Mouse (Mus musculus): ENCODE results near the gene Atp6v0e2. TPM values are rescaled to one million over a fixed set of nuclear protein-coding genes. Genes with fewer than 3 reads are reported as not detected.

Atp6v0e2 gene
- total and polyA plus RNA-seq, 3 experiments: not detected

DNA sequence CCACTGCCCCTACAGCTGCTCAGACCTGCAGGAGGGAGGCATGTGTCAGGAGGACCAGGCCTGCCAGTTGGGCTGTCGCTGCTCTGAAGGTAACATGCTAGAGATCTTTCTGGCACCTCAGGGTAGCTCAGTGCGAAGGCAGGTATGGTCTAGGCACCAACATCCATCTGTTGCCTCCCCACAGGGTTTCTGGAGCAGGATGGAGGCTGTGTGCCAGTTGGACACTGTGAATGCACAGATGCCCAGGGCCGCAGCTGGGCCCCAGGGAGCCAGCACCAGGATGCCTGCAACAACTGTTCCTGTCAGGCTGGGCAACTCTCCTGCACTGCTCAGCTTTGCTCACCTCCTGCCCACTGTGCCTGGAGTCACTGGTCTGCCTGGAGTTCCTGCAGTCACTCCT, 47.7 kb upstream of the Atp6v0e2 start:
- H3K4me1 ChIP-seq (ENCODE audit: control insufficient read depth in 1 of 2, insufficient read depth in 2 of 2, low read length in 2 of 2): no peaks in the 10 kb centered on the region
- H3K36me3 ChIP-seq (ENCODE audit: control insufficient read depth in 1 of 2, insufficient read depth in 2 of 2, low read length in 2 of 2): no peaks in the 10 kb centered on the region
- H3K27me3 ChIP-seq (ENCODE audit: control insufficient read depth in 1 of 2, insufficient read depth in 2 of 2, low read length in 2 of 2): no peaks in the 10 kb centered on the region
- no peaks in the 10 kb centered on the region for H3K79me2 ChIP-seq (ENCODE audit: control insufficient read depth, insufficient read depth, low read length, poor library complexity)
- no peak overlapping the region for H3K9ac ChIP-seq (ENCODE audit: control insufficient read depth, low read depth, low read length, poor library complexity, severe bottlenecking)
- DNase-seq (ENCODE audit: low read depth, low spot score): no peak
- no peak overlapping the region for H3K27ac ChIP-seq (ENCODE audit: control insufficient read depth, low read depth, low read length)
- no peak overlapping the region for H3K4me3 ChIP-seq (ENCODE audit: control insufficient read depth in 1 of 2, insufficient read depth in 1 of 2, low read depth in 2 of 2, low read length in 2 of 2)
- no peaks in the 10 kb centered on the region for H3K9me3 ChIP-seq (replicated peaks; ENCODE audit: insufficient read depth, low read length)
- TF ChIP-seq TAL1 (IDR thresholded peaks at IDR 0.05; ENCODE audit: low read length) (no peak), KAT2A (conservative IDR thresholded peaks at IDR 0.05; ENCODE audit: low read depth, low read length) (no peak), POLR2A (IDR thresholded peaks at IDR 0.05; ENCODE audit: control insufficient read depth in 1 of 2, insufficient read depth in 1 of 2, low read depth in 1 of 2, low read length in 2 of 2, poor library complexity in 1 of 2) (no peak), MAX (IDR thresholded peaks at IDR 0.05; ENCODE audit: low read length) (no peak), RCOR1 (IDR thresholded peaks at IDR 0.05; ENCODE audit: low read depth, low read length) (no peak), ZMIZ1 (IDR thresholded peaks at IDR 0.05; ENCODE audit: low read depth, low read length) (no peak)

DNA sequence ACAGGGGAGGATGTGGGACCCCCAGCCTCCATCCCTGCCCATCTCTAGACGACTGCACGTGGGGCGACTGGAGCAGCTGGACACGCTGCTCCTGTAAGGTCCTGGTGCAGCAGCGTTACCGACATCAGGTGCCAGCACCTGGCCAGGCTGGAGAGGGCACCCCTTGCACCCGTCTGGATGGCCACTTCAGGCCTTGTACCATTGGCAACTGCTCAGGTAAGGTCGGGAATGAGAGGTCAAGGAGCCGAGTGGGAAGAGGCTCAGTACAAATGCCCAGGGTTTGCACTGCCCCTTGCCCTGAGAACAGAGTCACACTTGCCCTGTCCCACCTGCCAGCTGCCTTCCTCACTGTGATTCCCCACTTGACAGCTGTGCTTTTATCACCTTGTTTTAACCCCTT, 46.1 kb upstream of the Atp6v0e2 start:
- H3K9me3 ChIP-seq (replicated peaks; ENCODE audit: insufficient read depth, low read length): no peaks in the 10 kb centered on the region
- H3K4me3 ChIP-seq (ENCODE audit: control insufficient read depth in 1 of 2, insufficient read depth in 1 of 2, low read depth in 2 of 2, low read length in 2 of 2): no peak overlapping the region
- no peaks in the 10 kb centered on the region for H3K36me3 ChIP-seq (ENCODE audit: control insufficient read depth in 1 of 2, insufficient read depth in 2 of 2, low read length in 2 of 2)
- no peaks in the 10 kb centered on the region for H3K27me3 ChIP-seq (ENCODE audit: control insufficient read depth in 1 of 2, insufficient read depth in 2 of 2, low read length in 2 of 2)
- no peaks in the 10 kb centered on the region for H3K79me2 ChIP-seq (ENCODE audit: control insufficient read depth, insufficient read depth, low read length, poor library complexity)
- no peaks in the 10 kb centered on the region for H3K4me1 ChIP-seq (ENCODE audit: control insufficient read depth in 1 of 2, insufficient read depth in 2 of 2, low read length in 2 of 2)
- H3K27ac ChIP-seq (ENCODE audit: control insufficient read depth, low read depth, low read length): no peak overlapping the region
- no peak for TF ChIP-seq USF2 (IDR thresholded peaks at IDR 0.05; ENCODE audit: borderline replicate concordance in 1 of 2, insufficient read depth in 1 of 2, low read depth in 1 of 2, low read length in 2 of 2)
- no peak for TF ChIP-seq ZMIZ1 (IDR thresholded peaks at IDR 0.05; ENCODE audit: low read depth, low read length)
- no peak for TF ChIP-seq NRF1 (IDR thresholded peaks at IDR 0.05; ENCODE audit: insufficient read depth, low read depth, low read length, poor library complexity, severe bottlenecking)
- TF ChIP-seq BHLHE40 (IDR thresholded peaks at IDR 0.05; ENCODE audit: borderline replicate concordance, low read depth, low read length): no peak
- DNase-seq (ENCODE audit: low read depth, low spot score): no peak
- H3K9ac ChIP-seq (ENCODE audit: control insufficient read depth, low read depth, low read length, poor library complexity, severe bottlenecking): no peak overlapping the region

DNA sequence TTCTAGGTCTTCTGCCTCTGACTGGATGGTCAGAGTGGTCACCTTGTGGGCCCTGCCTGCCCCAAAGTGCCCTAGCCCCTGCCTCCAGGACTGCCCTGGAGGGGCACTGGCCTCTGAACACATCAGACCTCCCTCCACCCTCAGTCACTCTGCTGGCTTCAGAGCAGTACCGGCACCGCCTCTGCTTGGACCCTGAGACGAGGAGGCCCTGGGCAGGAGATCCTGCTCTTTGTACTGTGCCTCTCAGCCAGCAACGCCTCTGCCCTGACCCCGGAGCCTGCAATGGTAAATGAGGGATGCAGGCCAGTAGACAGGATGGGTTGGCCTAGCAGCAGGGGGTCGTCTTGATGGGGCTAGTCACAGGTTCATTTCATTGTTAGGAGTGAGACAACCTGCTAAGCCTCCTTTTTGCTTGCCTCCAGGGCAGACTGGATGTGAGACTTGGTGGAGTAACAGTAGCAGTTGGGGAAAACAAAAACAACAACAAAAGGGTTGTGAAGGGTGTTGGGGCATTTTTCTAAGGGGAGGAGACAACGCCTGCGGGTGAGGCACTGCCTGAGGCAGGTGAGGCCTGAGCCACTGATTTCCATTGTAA, 44.2 kb upstream of the Atp6v0e2 start:
- Histone ChIP-seq H3K4me3 (ENCODE audit: control insufficient read depth in 1 of 2, insufficient read depth in 1 of 2, low read depth in 2 of 2, low read length in 2 of 2) (no peak overlapping the region), H3K79me2 (ENCODE audit: control insufficient read depth, insufficient read depth, low read length, poor library complexity) (no peaks in the 10 kb centered on the region), H3K27ac (ENCODE audit: control insufficient read depth, low read depth, low read length) (no peak overlapping the region), H3K27me3 (ENCODE audit: control insufficient read depth in 1 of 2, insufficient read depth in 2 of 2, low read length in 2 of 2) (no peaks in the 10 kb centered on the region), H3K4me1 (ENCODE audit: control insufficient read depth in 1 of 2, insufficient read depth in 2 of 2, low read length in 2 of 2) (no peaks in the 10 kb centered on the region), H3K36me3 (ENCODE audit: control insufficient read depth in 1 of 2, insufficient read depth in 2 of 2, low read length in 2 of 2) (no peaks in the 10 kb centered on the region), H3K9me3 (replicated peaks; ENCODE audit: insufficient read depth, low read length) (no peaks in the 10 kb centered on the region), H3K9ac (ENCODE audit: control insufficient read depth, low read depth, low read length, poor library complexity, severe bottlenecking) (no peak overlapping the region)
- DNase-seq (ENCODE audit: low read depth, low spot score): no peak
- TF ChIP-seq POLR2A (IDR thresholded peaks at IDR 0.05; ENCODE audit: control insufficient read depth in 1 of 2, insufficient read depth in 1 of 2, low read depth in 1 of 2, low read length in 2 of 2, poor library complexity in 1 of 2): no peak
- no peak for TF ChIP-seq NELFE (IDR thresholded peaks at IDR 0.05; ENCODE audit: low read depth, low read length)
- no peak for TF ChIP-seq CHD1 (IDR thresholded peaks at IDR 0.05; ENCODE audit: low read depth, low read length)
- TF ChIP-seq POLR2AphosphoS2 (IDR thresholded peaks at IDR 0.05; ENCODE audit: low read length): no peak
- no peak for TF ChIP-seq MXI1 (IDR thresholded peaks at IDR 0.05; ENCODE audit: low read depth, low read length)
- TF ChIP-seq TCF12 (IDR thresholded peaks at IDR 0.05; ENCODE audit: low read depth, low read length): no peak
- no peak for TF ChIP-seq ETS1 (IDR thresholded peaks at IDR 0.05; ENCODE audit: low read depth, low read length)
- TF ChIP-seq MYB (IDR thresholded peaks at IDR 0.05; ENCODE audit: low read depth, low read length): no peak
- no peak for TF ChIP-seq BHLHE40 (IDR thresholded peaks at IDR 0.05; ENCODE audit: borderline replicate concordance, low read depth, low read length)
- TF ChIP-seq HCFC1 (IDR thresholded peaks at IDR 0.05; ENCODE audit: low read depth, low read length): no peak
- no peak for TF ChIP-seq RCOR1 (IDR thresholded peaks at IDR 0.05; ENCODE audit: low read depth, low read length)
- no peak for TF ChIP-seq ZKSCAN1 (IDR thresholded peaks at IDR 0.05; ENCODE audit: low read depth, low read length)
- no peak for TF ChIP-seq TAL1 (IDR thresholded peaks at IDR 0.05; ENCODE audit: low read length)
- TF ChIP-seq POLR2AphosphoS5 (IDR thresholded peaks at IDR 0.05; ENCODE audit: borderline replicate concordance, low read depth, low read length): no peak
- TF ChIP-seq USF2 (IDR thresholded peaks at IDR 0.05; ENCODE audit: borderline replicate concordance in 1 of 2, insufficient read depth in 1 of 2, low read depth in 1 of 2, low read length in 2 of 2): no peak
- TF ChIP-seq SMC3 (IDR thresholded peaks at IDR 0.05; ENCODE audit: low read depth, low read length): no peak
- no peak for TF ChIP-seq GABPA (IDR thresholded peaks at IDR 0.05; ENCODE audit: low read depth, low read length)
